Mouse (Mus musculus) midbrain, embryonic 15.5 days (tissue): ENCODE data around the gene Eif4e. TPM values are rescaled to one million over a fixed set of nuclear protein-coding genes. Genes with fewer than 3 reads are reported as not detected.

Experiments used
- ATAC-seq: fragments of 200-750 bp; cut with Nextera tagmentation; replicated peaks from 2 replicates; pipeline ENCODE4 v1.8.0; 2017; ENCODE audit warnings: moderate TSS enrichment
- H3K27ac ChIP-seq: fragments of 300-500 bp; sonication (generic); 2 replicates; pipeline ENCODE4 v1.5.1; 2015; ENCODE audit warnings: mild to moderate bottlenecking, inconsistent platforms
- H3K27me3 ChIP-seq: fragments of 300-500 bp; sonication (generic); replicated peaks from 2 replicates; pipeline ENCODE4 v1.6.1; 2015; ENCODE audit warnings: inconsistent platforms
- H3K36me3 ChIP-seq: fragments of 300-500 bp; sonication (generic); replicated peaks from 2 replicates; pipeline ENCODE4 v1.6.1; 2015; ENCODE audit warnings: inconsistent platforms
- H3K4me1 ChIP-seq: fragments of 300-500 bp; sonication (generic); 2 replicates; pipeline ENCODE4 v1.6.1; 2015; ENCODE audit warnings: inconsistent platforms
- H3K4me2 ChIP-seq: fragments of 300-500 bp; sonication (generic); 2 replicates; pipeline ENCODE4 v1.6.1; 2015; ENCODE audit warnings: inconsistent platforms, mild to moderate bottlenecking, moderate library complexity
- H3K4me3 ChIP-seq: fragments of 300-500 bp; sonication (generic); 2 replicates; pipeline ENCODE4 v1.5.1; 2015; ENCODE audit warnings: mild to moderate bottlenecking, inconsistent platforms
- H3K9ac ChIP-seq: fragments of 300-500 bp; sonication (generic); 2 replicates; pipeline ENCODE4 v1.6.1; 2015; ENCODE audit warnings: mild to moderate bottlenecking, inconsistent platforms
- H3K9me3 ChIP-seq: fragments of 300-500 bp; sonication (generic); 2 replicates; pipeline ENCODE4 v1.6.1; 2016; ENCODE audit warnings: inconsistent platforms
- WGBS: fragments of 180-500 bp; shearing (Covaris S2); methylation state at CpG from one replicate; pipeline ENCODE4 v1.1.7; 2015; ENCODE audit warnings: mixed read lengths; 5-methylcytosine and 5-hydroxymethylcytosine counted together
- microRNA counts: library from miRNA; unstranded; fragments of <30 nt; microRNA quantifications from one replicate; lab custom pipeline; 2016
- microRNA-seq: library from miRNA; unstranded; fragments of <30 nt; microRNA quantifications from one replicate; pipeline ENCODE4, GENCODE M21; 2016
- polyA plus RNA-seq: library from polyadenylated mRNA; unstranded; fragments of >200 nt; fragmentation: Nextera tagmentation; extraction: Ambion mirVana; gene quantifications from 2 replicates; pipeline ENCODE4 v1.2.1, GENCODE M21; 2015

The Eif4e gene
- polyA plus RNA-seq, 1 experiment from 2014 or later = 364 TPM

DNA sequence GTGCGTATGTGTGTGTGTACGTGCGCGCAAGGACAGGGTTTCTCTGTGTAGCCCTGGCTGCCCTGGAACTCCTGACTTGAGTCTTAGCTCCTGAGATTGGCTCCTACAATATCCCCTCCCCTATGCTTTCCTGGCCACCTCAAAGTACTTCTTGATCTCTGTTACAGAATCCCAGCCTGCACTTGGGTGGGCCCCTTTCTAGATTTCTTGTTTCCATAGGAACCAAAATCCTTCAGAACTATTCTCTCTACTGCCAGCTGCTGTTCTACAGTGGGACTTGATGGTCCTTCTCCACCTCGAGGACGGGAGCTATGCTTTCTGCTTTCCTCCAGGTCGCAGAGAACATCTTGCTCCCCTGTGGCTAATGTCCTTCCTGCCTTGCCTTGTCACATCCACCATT lies 67.9 kb downstream of the Eif4e start:
- WGBS = 64% methylated on average over 7 of the region's 7 CpGs
- H3K9ac ChIP-seq = no peak overlapping the region
- H3K27ac ChIP-seq = no peak overlapping the region
- H3K4me1 ChIP-seq = no peaks in the 10 kb centered on the region
- H3K4me2 ChIP-seq = no peak overlapping the region
- no peaks in the 10 kb centered on the region for H3K27me3 ChIP-seq
- no peak overlapping the region for H3K4me3 ChIP-seq
- H3K9me3 ChIP-seq = no peaks in the 10 kb centered on the region
- H3K36me3 ChIP-seq = no peaks in the 10 kb centered on the region
- no peak for ATAC-seq

DNA sequence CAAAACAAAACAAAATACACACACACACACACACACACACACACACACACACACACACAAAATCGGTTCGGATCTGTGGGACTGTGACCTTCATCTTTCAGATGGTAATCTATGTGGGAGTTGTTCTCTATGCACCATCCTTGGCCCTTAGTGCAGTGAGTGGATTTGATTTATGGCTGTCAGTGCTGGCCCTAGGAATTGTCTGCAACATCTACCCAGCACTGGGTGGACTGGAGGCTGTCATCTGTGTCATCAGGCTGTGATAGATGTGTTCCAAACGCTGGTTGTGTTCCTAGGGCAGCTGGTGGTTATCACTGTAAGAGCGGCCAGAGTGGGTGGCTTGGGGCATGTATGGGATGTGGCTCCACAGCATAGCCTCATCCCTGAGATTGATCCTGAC lies 75.1 kb downstream of the Eif4e start:
- Histone ChIP-seq H3K4me3 (no peak overlapping the region), H3K4me2 (no peak overlapping the region), H3K9me3 (no peaks in the 10 kb centered on the region), H3K27ac (no peak overlapping the region), H3K36me3 (no peaks in the 10 kb centered on the region), H3K4me1 (no peaks in the 10 kb centered on the region), H3K27me3 (no peaks in the 10 kb centered on the region), H3K9ac (no peak overlapping the region)
- ATAC-seq = no peak
- 88% methylated on average over 4 of the region's 4 CpGs for WGBS

DNA sequence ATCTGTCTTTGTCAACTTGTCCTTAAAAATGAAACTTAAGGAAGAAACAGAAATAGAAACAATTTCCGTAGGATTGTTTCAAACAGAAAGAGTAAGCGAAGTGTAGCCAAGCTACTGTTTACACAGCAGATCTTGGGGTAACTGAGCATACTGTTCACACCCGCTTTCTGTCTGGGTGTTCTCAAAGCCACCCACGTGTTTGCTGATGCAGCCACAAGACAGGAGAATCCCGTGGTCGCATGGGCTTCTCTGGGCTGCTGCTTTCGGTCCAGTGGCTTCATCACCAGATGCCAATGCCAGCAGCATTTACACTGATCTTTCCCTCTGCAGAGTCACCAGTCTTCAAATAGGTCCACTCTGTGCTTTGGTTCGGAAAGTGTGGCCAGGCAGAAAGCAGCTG lies 79.2 kb downstream of the Eif4e start:
- H3K9me3 ChIP-seq = no peaks in the 10 kb centered on the region
- H3K36me3 ChIP-seq = no peaks in the 10 kb centered on the region
- ATAC-seq = no peak
- H3K4me2 ChIP-seq = no peak overlapping the region
- no peak overlapping the region for H3K9ac ChIP-seq
- no peaks in the 10 kb centered on the region for H3K27me3 ChIP-seq
- no peak overlapping the region for H3K4me3 ChIP-seq
- no peak overlapping the region for H3K27ac ChIP-seq
- WGBS = 75% methylated on average over 8 of the region's 8 CpGs
- H3K4me1 ChIP-seq = no peaks in the 10 kb centered on the region

DNA sequence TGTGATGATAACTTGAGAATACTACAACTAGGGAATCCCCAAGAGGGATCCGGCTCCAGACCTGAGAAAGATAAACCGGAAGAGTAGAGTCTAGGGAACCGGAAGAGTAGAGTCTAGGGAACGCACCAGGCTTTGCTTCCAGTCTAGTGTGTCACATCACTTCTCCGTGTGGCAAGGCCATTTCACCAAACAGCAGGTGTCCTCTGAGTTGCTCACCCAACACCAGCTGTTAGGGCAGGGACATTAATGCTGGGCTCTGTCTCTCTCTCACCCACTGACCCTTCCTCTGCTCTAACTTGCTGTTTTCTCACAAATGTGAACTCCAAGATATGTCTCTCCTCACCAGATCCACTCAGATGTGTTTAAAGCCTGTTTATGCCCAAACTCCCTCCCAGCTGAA lies 82.7 kb downstream of the Eif4e start:
- H3K36me3 ChIP-seq = no peaks in the 10 kb centered on the region
- WGBS = 84% methylated on average over 5 of the region's 5 CpGs
- ATAC-seq = no peak

More for the DNA sequence above, 82.7 kb downstream of the Eif4e start:
- Histone ChIP-seq H3K27ac (no peak overlapping the region), H3K4me3 (no peak overlapping the region), H3K9me3 (no peaks in the 10 kb centered on the region), H3K4me1 (no peaks in the 10 kb centered on the region), H3K4me2 (no peak overlapping the region), H3K27me3 (no peaks in the 10 kb centered on the region), H3K9ac (no peak overlapping the region)

MicroRNAs encoded within 50 kb of the gene (microRNA counts, 519-probe panel; counts per million panel counts)
- microRNA mmu-miR-1956 (lab: Ali Mortazavi, UCI) = 2,002 counts per million, percentile 18 among the panel's probes with 10 or more counts

Small RNA genes within 50 kb of the gene (microRNA-seq; reads per million reads assigned to microRNA genes)
- gene Mir1956 = not detected

Other genes with a start within 250 kb of the Eif4e start
- gene Adh6a, start 212.9 kb upstream of the Eif4e start, polyA plus RNA-seq = 0.13 TPM in 1 of 2 replicates, not detected in the other
- gene Adh6b, start 184.4 kb upstream of the Eif4e start, polyA plus RNA-seq = 0.17 TPM in 1 of 2 replicates, not detected in the other
- gene Adh4, start 110.7 kb upstream of the Eif4e start, polyA plus RNA-seq = not detected in 2 replicates
- gene Adh5, start 83.1 kb upstream of the Eif4e start, polyA plus RNA-seq = 194 and 197 TPM in 2 replicates
- 47.6 and 48.5 TPM in 2 replicates for gene Metap1, start 36.7 kb upstream of the Eif4e start, polyA plus RNA-seq
- gene Tspan5, start 216.0 kb downstream of the Eif4e start, polyA plus RNA-seq = 102 and 105 TPM in 2 replicates